Mouse (Mus musculus): ENCODE results near the gene Gm21852. TPM values are rescaled to one million over a fixed set of nuclear protein-coding genes. Genes with fewer than 3 reads are reported as not detected.
"Not testable (repeated sequence)": the region's sequence is repeated elsewhere in the genome, so short reads cannot be mapped to it uniquely, and the experiment has no call there.

Gene Gm21852
- polyA plus RNA-seq (2014; fragmentation: Nextera tagmentation; extraction: Ambion mirVana) = not detected in 2 replicates

GRCm38 (mm10) chrY:40651896-40652295 lies at the start of gene Gm21852:
Gene Gm21852, minus strand, starts transcription at chrY:40651996.
- no CpG with 5 or more reads among the region's 3 CpGs for WGBS
- not testable (repeated sequence) for H3K4me3 ChIP-seq (replicated peaks; ENCODE audit: low read depth, low read length); ATAC-seq (ENCODE audit: low FRiP score, low TSS enrichment)

More at GRCm38 (mm10) chrY:40651896-40652295, at the start of gene Gm21852:
- H3K27ac ChIP-seq (replicated peaks; ENCODE audit: low read depth, low read length); DNase-seq; H3K4me1 ChIP-seq (ENCODE audit: control insufficient read depth, insufficient read depth, low read length); H3K9ac ChIP-seq (replicated peaks; ENCODE audit: low read length); H3K4me2 ChIP-seq (ENCODE audit: low read length); H3K9me3 ChIP-seq (ENCODE audit: control insufficient read depth, low read length); H3K27me3 ChIP-seq (ENCODE audit: control insufficient read depth, insufficient read depth, low read length); H3K36me3 ChIP-seq (ENCODE audit: control insufficient read depth, insufficient read depth, low read length): not testable (repeated sequence)

Small RNAs within 50 kb of the gene (microRNA-seq; reads per million reads assigned to microRNA genes)
- gene Gm27466 = not detected
- gene Gm28018 = not detected

Other genes with a start within 250 kb of the Gm21852 start
- not detected in 2 replicates for gene Gm21797, start 123.8 kb upstream of the Gm21852 start, polyA plus RNA-seq (2014; fragmentation: Nextera tagmentation; extraction: Ambion mirVana)
- gene Gm20795, start 152.9 kb upstream of the Gm21852 start, polyA plus RNA-seq (2014; fragmentation: Nextera tagmentation; extraction: Ambion mirVana) = not detected in 2 replicates